Mouse (Mus musculus) CD4-positive, CD25-positive, alpha-beta regulatory T cell, adult 4 months (primary cell): ENCODE measurements around the gene Plekhb2. TPM values are rescaled to one million over a fixed set of nuclear protein-coding genes. Genes with fewer than 3 reads are reported as not detected.

Experiments
- ATAC-seq: one replicate; pipeline ENCODE4 v1.8.0; 2017
- polyA plus RNA-seq, 2 experiments: library from polyadenylated mRNA; unstranded; fragments of 100-300 nt; shearing (Covaris generic); gene quantifications; one replicate each; pipeline ENCODE4 v1.2.1; 2017

Plekhb2 gene
- polyA plus RNA-seq, 2 experiments from 2014 or later, result 122 to 127 TPM

- ATAC-seq, result no peak
Observed at GRCm38 (mm10) chr1:34867574-34867955, 17.8 kb downstream of the Plekhb2 start.

GRCm38 (mm10) chr1:34868391-34868790 lies 18.6 kb downstream of the Plekhb2 start:
- no peak for ATAC-seq

- no peak for ATAC-seq
Observed at GRCm38 (mm10) chr1:34869231-34869630, 19.5 kb downstream of the Plekhb2 start.

- no peak for ATAC-seq
Observed at GRCm38 (mm10) chr1:34871170-34871569, 21.4 kb downstream of the Plekhb2 start.

GRCm38 (mm10) chr1:34873551-34873950 lies 23.8 kb downstream of the Plekhb2 start:
- ATAC-seq, result no peak

- no peak for ATAC-seq
Observed at GRCm38 (mm10) chr1:34879611-34880010, 29.8 kb downstream of the Plekhb2 start.

- ATAC-seq, result no peak
Observed at GRCm38 (mm10) chr1:34883776-34884175, 34.0 kb downstream of the Plekhb2 start.

- no peak for ATAC-seq
Observed at GRCm38 (mm10) chr1:34891559-34892289, 41.9 kb downstream of the Plekhb2 start.

GRCm38 (mm10) chr1:34892466-34892865 lies 42.7 kb downstream of the Plekhb2 start:
- ATAC-seq, result no peak

- ATAC-seq, result no peak
Observed at GRCm38 (mm10) chr1:34893331-34893730, 43.6 kb downstream of the Plekhb2 start.

GRCm38 (mm10) chr1:34893831-34894230 lies 44.1 kb downstream of the Plekhb2 start:
- ATAC-seq, result no peak

GRCm38 (mm10) chr1:34896102-34896501 lies 46.3 kb downstream of the Plekhb2 start:
- no peak for ATAC-seq

- ATAC-seq, result peak; percentile 69
Observed at GRCm38 (mm10) chr1:34896898-34897297, 47.1 kb downstream of the Plekhb2 start.

- no peak for ATAC-seq
Observed at GRCm38 (mm10) chr1:34928656-34929055, 78.9 kb downstream of the Plekhb2 start.

Other genes with a start within 250 kb of the Plekhb2 start
- gene Fam168b, start 6.9 kb upstream of the Plekhb2 start, polyA plus RNA-seq, result 10 to 100 TPM; 22.8 to 23.8 TPM